Mouse (Mus musculus) liver, embryonic 14.5 days (tissue): ENCODE measurements at regions not wholly inside any gene's neighbourhood (a gene's known extent, or its start where the extent isn't known, plus 50 kb on each side); places are given as distances from the start of the nearest gene placed in this dataset.

Experiments
- ATAC-seq: fragments of 200-750 bp; cut with Nextera tagmentation; 2 replicates; pipeline ENCODE4 v1.8.0; 2017; ENCODE audit warnings: moderate number of reproducible peaks, mild to moderate bottlenecking, moderate library complexity; ENCODE audit not compliant: insufficient read depth
- DNase-seq, 3 experiments: peaks; one replicate each; pipeline ENCODE4 v3.0.0-alpha.2; 2012 to 2013; ENCODE audit warnings: low read depth in 3 of 3, low spot score in 3 of 3
- H3K27ac ChIP-seq: fragments of 300-500 bp; sonication (generic); 2 replicates; pipeline ENCODE4 v1.5.1; 2014; ENCODE audit warnings: moderate library complexity, mild to moderate bottlenecking, control low read depth, inconsistent platforms
- H3K27me3 ChIP-seq: fragments of 300-500 bp; sonication (generic); 2 replicates; pipeline ENCODE4 v1.6.1; 2014; ENCODE audit warnings: mild to moderate bottlenecking, low read length, moderate library complexity; ENCODE audit not compliant: control insufficient read depth, insufficient read depth
- H3K36me3 ChIP-seq: fragments of 300-500 bp; sonication (generic); replicated peaks from 2 replicates; pipeline ENCODE4 v1.6.1; 2014; ENCODE audit warnings: low read depth; ENCODE audit not compliant: control insufficient read depth, insufficient read depth
- H3K4me1 ChIP-seq, 2 experiments: fragments of 200-500 bp in 1 of 2; fragments of 300-500 bp in 1 of 2; sonication (generic) in 1 of 2; replicated peaks; 2 replicates each; pipeline ENCODE4 v1.6.1; 2012 to 2014; ENCODE audit warnings: antibody characterized with exemption in 1 of 2, inconsistent platforms in 1 of 2, low read length in 1 of 2; ENCODE audit not compliant: control insufficient read depth in 2 of 2, insufficient read depth in 2 of 2
- H3K4me2 ChIP-seq: fragments of 300-500 bp; sonication (generic); 2 replicates; pipeline ENCODE4 v1.6.1; 2014; ENCODE audit warnings: low read depth, mild to moderate bottlenecking, control low read depth, moderate library complexity
- H3K4me3 ChIP-seq, 2 experiments: fragments of 200-500 bp in 1 of 2; fragments of 300-500 bp in 1 of 2; sonication (generic) in 1 of 2; 2 replicates each; pipeline ENCODE4 v1.5.1; 2012 to 2014; ENCODE audit warnings: low read depth in 2 of 2, low read length in 2 of 2, mild to moderate bottlenecking in 2 of 2, control low read depth in 1 of 2, inconsistent platforms in 1 of 2, moderate library complexity in 1 of 2; ENCODE audit not compliant: insufficient read depth in 1 of 2
- H3K9ac ChIP-seq: fragments of 300-500 bp; sonication (generic); replicated peaks from 2 replicates; pipeline ENCODE4 v1.6.1; 2014; ENCODE audit warnings: mild to moderate bottlenecking, control low read depth, moderate library complexity
- H3K9me3 ChIP-seq: fragments of 300-500 bp; sonication (generic); 2 replicates; pipeline ENCODE4 v1.6.1; 2016; ENCODE audit warnings: low read length, mixed read lengths; ENCODE audit not compliant: control insufficient read depth
- CTCF ChIP-seq: IDR thresholded peaks from 2 replicates; pipeline ENCODE4 v1.5.1; 2016; ENCODE audit warnings: antibody characterized with exemption, low read depth, control low read depth
- EP300 ChIP-seq: IDR thresholded peaks from 2 replicates; pipeline ENCODE4 v1.6.1; 2016; ENCODE audit warnings: antibody characterized with exemption, low read depth
- WGBS: fragments of 180-500 bp; shearing (Covaris S2); extraction: QIAGEN DNeasy Blood & Tissue Kit; methylation state at CpG from one replicate; pipeline ENCODE4 v1.1.7; 2014; ENCODE audit not compliant: insufficient replicate concordance; 5-methylcytosine and 5-hydroxymethylcytosine counted together

GRCm38 (mm10) chr3:77993700-77994099 is 1292.6 kb downstream of the Rapgef2 start:
- 52% methylated on average over 1 of the region's 1 CpGs for WGBS
- Histone ChIP-seq H3K9ac (no peak overlapping the region), H3K4me1 (no peaks in the 10 kb centered on the region), H3K4me2 (no peak overlapping the region), H3K27me3 (no peaks in the 10 kb centered on the region), H3K4me3 (no peak overlapping the region), H3K27ac (no peak overlapping the region), H3K9me3 (no peaks in the 10 kb centered on the region), H3K36me3 (no peaks in the 10 kb centered on the region)
- ATAC-seq (no peak), DNase-seq (no peak)
- TF ChIP-seq CTCF: no peak
- TF ChIP-seq EP300: no peak

GRCm38 (mm10) chr3:77944801-77945200 is 1341.5 kb downstream of the Rapgef2 start:
- no peaks in the 10 kb centered on the region for H3K4me1 ChIP-seq
- no peak overlapping the region for H3K27ac ChIP-seq
- H3K4me2 ChIP-seq: no peak overlapping the region
- ATAC-seq: no peak
- H3K27me3 ChIP-seq: no peaks in the 10 kb centered on the region
- H3K36me3 ChIP-seq: no peaks in the 10 kb centered on the region
- 39% methylated on average over 1 of the region's 1 CpGs for WGBS
- DNase-seq: no peak
- H3K4me3 ChIP-seq: no peak overlapping the region
- H3K9ac ChIP-seq: no peak overlapping the region
- no peak for TF ChIP-seq EP300
- no peak for TF ChIP-seq CTCF
- H3K9me3 ChIP-seq: no peaks in the 10 kb centered on the region

- no peak for TF ChIP-seq CTCF
- no peak for TF ChIP-seq EP300
- no peak for DNase-seq
- 49% methylated on average over 4 of the region's 4 CpGs for whole genome bisulfite sequencing
These were observed 1389.1 kb downstream of the Rapgef2 start for GRCm38 (mm10) chr3:77897244-77897643.

GRCm38 (mm10) chr3:77887634-77888033 is 1398.7 kb downstream of the Rapgef2 start:
- Histone ChIP-seq H3K9ac (no peak overlapping the region), H3K27me3 (no peaks in the 10 kb centered on the region), H3K4me2 (no peak overlapping the region), H3K36me3 (no peaks in the 10 kb centered on the region), H3K4me1 (no peaks in the 10 kb centered on the region), H3K4me3 (no peak overlapping the region), H3K27ac (no peak overlapping the region), H3K9me3 (no peaks in the 10 kb centered on the region)
- no peak for ATAC-seq
- WGBS: 63% methylated on average over 3 of the region's 3 CpGs
- TF ChIP-seq EP300 (no peak), CTCF (no peak)
- DNase-seq: no peak

More at GRCm38 (mm10) chr3:77897244-77897643, 1389.1 kb downstream of the Rapgef2 start:
- no peaks in the 10 kb centered on the region for H3K4me1 ChIP-seq
- H3K9ac ChIP-seq: no peak overlapping the region
- no peaks in the 10 kb centered on the region for H3K27me3 ChIP-seq
- no peaks in the 10 kb centered on the region for H3K9me3 ChIP-seq
- H3K36me3 ChIP-seq: no peaks in the 10 kb centered on the region
- no peak overlapping the region for H3K4me2 ChIP-seq
- H3K4me3 ChIP-seq: no peak overlapping the region
- no peak overlapping the region for H3K27ac ChIP-seq
- no peak for ATAC-seq

- H3K9ac ChIP-seq: no peak overlapping the region
- no peak for DNase-seq
- H3K27me3 ChIP-seq: no peaks in the 10 kb centered on the region
- TF ChIP-seq CTCF (no peak), EP300 (no peak)
- H3K4me1 ChIP-seq: no peaks in the 10 kb centered on the region
- no peak overlapping the region for H3K4me3 ChIP-seq
- no peak for ATAC-seq
- no peak overlapping the region for H3K27ac ChIP-seq
- H3K36me3 ChIP-seq: no peaks in the 10 kb centered on the region
- H3K4me2 ChIP-seq: no peak overlapping the region
- H3K9me3 ChIP-seq: no peaks in the 10 kb centered on the region
- WGBS: 62% methylated on average over 3 of the region's 3 CpGs
These were observed 1437.5 kb downstream of the Rapgef2 start for GRCm38 (mm10) chr3:77848717-77849241.
